Mouse (Mus musculus) layer of hippocampus, adult 2 months (tissue): ENCODE data around the gene Lrrfip1. TPM values are rescaled to one million over a fixed set of nuclear protein-coding genes. Genes with fewer than 3 reads are reported as not detected.

ENCODE experiments used
- DNase-seq, 2 experiments: peaks; one replicate each; pipeline ENCODE4 v3.0.0; 2022; ENCODE audit warnings: low spot score in 2 of 2
- H3K27ac ChIP-seq: fragments of 200-600 bp; 2 replicates; pipeline ENCODE4 v1.8.1; 2022
- H3K4me3 ChIP-seq: fragments of 200-600 bp; 2 replicates; pipeline ENCODE4 v1.8.1; 2022; ENCODE audit warnings: mild to moderate bottlenecking
- CTCF ChIP-seq: fragments of 200-600 bp; conservative IDR thresholded peaks from 2 replicates; pipeline ENCODE4 v1.8.1; 2022; ENCODE audit warnings: antibody characterized with exemption, mild to moderate bottlenecking, moderate library complexity
- total RNA-seq, 2 experiments: library from RNA; stranded (reverse); gene quantifications; 2 replicates each; pipeline ENCODE4 v1.2.3; 2021

The Lrrfip1 gene
- total RNA-seq, 2 experiments from 2014 or later: 77.6 to 82.3 TPM

GRCm38 (mm10) chr1:91112171-91112570 lies 113.6 kb downstream of the Lrrfip1 start:
- Histone ChIP-seq H3K27ac (no peak overlapping the region), H3K4me3 (no peak overlapping the region)
- peak in 1 of 2 experiments; percentile 3 for DNase-seq
- no peak for TF ChIP-seq CTCF

- Histone ChIP-seq H3K27ac (no peak overlapping the region), H3K4me3 (no peak overlapping the region)
- DNase-seq: peak in 1 of 2 experiments; percentile 6
- TF ChIP-seq CTCF: no peak
Observed at GRCm38 (mm10) chr1:91112606-91113005, 114.1 kb downstream of the Lrrfip1 start.

GRCm38 (mm10) chr1:91122121-91122520 lies 123.6 kb downstream of the Lrrfip1 start:
- TF ChIP-seq CTCF: no peak
- DNase-seq: no peak
- Histone ChIP-seq H3K27ac (no peak overlapping the region), H3K4me3 (no peak overlapping the region)

GRCm38 (mm10) chr1:91123004-91123403 lies 124.5 kb downstream of the Lrrfip1 start:
- H3K27ac ChIP-seq: no peak overlapping the region
- DNase-seq: no peak
- no peak overlapping the region for H3K4me3 ChIP-seq
- no peak for TF ChIP-seq CTCF

- Histone ChIP-seq H3K27ac (no peak overlapping the region), H3K4me3 (no peak overlapping the region)
- no peak for TF ChIP-seq CTCF
- DNase-seq: no peak
Observed at GRCm38 (mm10) chr1:91123466-91123865, 124.9 kb downstream of the Lrrfip1 start.

GRCm38 (mm10) chr1:91128849-91129248 lies 130.3 kb downstream of the Lrrfip1 start:
- H3K27ac ChIP-seq: no peak overlapping the region
- peak; percentile 49 for TF ChIP-seq CTCF

GRCm38 (mm10) chr1:91137036-91137435 lies 138.5 kb downstream of the Lrrfip1 start:
- H3K27ac ChIP-seq: no peak overlapping the region
- DNase-seq: no peak
- no peak for TF ChIP-seq CTCF
- no peak overlapping the region for H3K4me3 ChIP-seq

More at GRCm38 (mm10) chr1:91128849-91129248, 130.3 kb downstream of the Lrrfip1 start:
- no peak for DNase-seq
- H3K4me3 ChIP-seq: no peak overlapping the region

- DNase-seq: no peak
- H3K4me3 ChIP-seq: no peak within 1 kb of the TSS
- H3K27ac ChIP-seq: no peak within 1 kb of the TSS
- no peak for TF ChIP-seq CTCF
Observed at GRCm38 (mm10) chr1:91144813-91145212, 146.3 kb downstream of the Lrrfip1 start, which contains the start of gene Rbm44. Rbm44 (plus strand) TSS chr1:91145089.

GRCm38 (mm10) chr1:91151509-91151908 lies 153.0 kb downstream of the Lrrfip1 start:
- TF ChIP-seq CTCF: no peak
- no peak for DNase-seq
- no peak overlapping the region for H3K27ac ChIP-seq
- H3K4me3 ChIP-seq: no peak overlapping the region

- no peak for TF ChIP-seq CTCF
- H3K27ac ChIP-seq: no peak overlapping the region
- DNase-seq: no peak
- no peak overlapping the region for H3K4me3 ChIP-seq
Observed at GRCm38 (mm10) chr1:91166798-91167197, 168.3 kb downstream of the Lrrfip1 start.

GRCm38 (mm10) chr1:91169157-91169556 lies 170.6 kb downstream of the Lrrfip1 start:
- no peak for TF ChIP-seq CTCF
- Histone ChIP-seq H3K4me3 (no peak overlapping the region), H3K27ac (no peak overlapping the region)
- no peak for DNase-seq

GRCm38 (mm10) chr1:91174796-91175195 lies 176.3 kb downstream of the Lrrfip1 start:
- no peak for TF ChIP-seq CTCF
- no peak for DNase-seq
- H3K27ac ChIP-seq: no peak overlapping the region
- no peak overlapping the region for H3K4me3 ChIP-seq

GRCm38 (mm10) chr1:91176026-91176425 lies 177.5 kb downstream of the Lrrfip1 start:
- no peak overlapping the region for H3K4me3 ChIP-seq
- TF ChIP-seq CTCF: no peak

GRCm38 (mm10) chr1:91176871-91177270 lies 178.3 kb downstream of the Lrrfip1 start:
- Histone ChIP-seq H3K27ac (no peak overlapping the region), H3K4me3 (no peak overlapping the region)
- TF ChIP-seq CTCF: no peak
- DNase-seq: no peak

More at GRCm38 (mm10) chr1:91176026-91176425, 177.5 kb downstream of the Lrrfip1 start:
- no peak for DNase-seq
- H3K27ac ChIP-seq: no peak overlapping the region

Other genes with a start within 250 kb of the Lrrfip1 start
- 1 to 10 TPM; 3.4 to 4.0 TPM for gene Col6a3, start 154.8 kb upstream of the Lrrfip1 start, total RNA-seq
- gene Mlph, start 83.7 kb upstream of the Lrrfip1 start, total RNA-seq: 1 to 10 TPM in 1 of 2 experiments, under 1 TPM in 1; 0.88 to 1.6 TPM
- not detected for gene Prlh, start 45.6 kb upstream of the Lrrfip1 start, total RNA-seq
- not detected for gene Rab17, start 29.1 kb upstream of the Lrrfip1 start, total RNA-seq
- gene Rbm44, start 146.4 kb downstream of the Lrrfip1 start, total RNA-seq: not detected
- gene Ramp1, start 181.1 kb downstream of the Lrrfip1 start, total RNA-seq: 10 to 100 TPM; 57.2 to 61.5 TPM